Mouse (Mus musculus) central nervous system, embryonic 11.5 days (tissue): ENCODE measurements around the gene Sytl2. TPM values are rescaled to one million over a fixed set of nuclear protein-coding genes. Genes with fewer than 3 reads are reported as not detected.

ENCODE experiments used
- polyA plus RNA-seq: library from polyadenylated mRNA; depleted of rRNA; stranded (reverse); fragments of >200 nt; gene quantifications from 2 replicates; pipeline ENCODE4 v1.2.3, GENCODE M21; 2012; rRNA removed

The Sytl2 gene
- 3.4 and 7.5 TPM in 2 replicates for polyA plus RNA-seq

GRCm38 (mm10) chr7:90301942-90302646 lies at the start of gene Sytl2:
Gene Sytl2, plus strand, starts transcription at chr7:90302252.

DNA sequence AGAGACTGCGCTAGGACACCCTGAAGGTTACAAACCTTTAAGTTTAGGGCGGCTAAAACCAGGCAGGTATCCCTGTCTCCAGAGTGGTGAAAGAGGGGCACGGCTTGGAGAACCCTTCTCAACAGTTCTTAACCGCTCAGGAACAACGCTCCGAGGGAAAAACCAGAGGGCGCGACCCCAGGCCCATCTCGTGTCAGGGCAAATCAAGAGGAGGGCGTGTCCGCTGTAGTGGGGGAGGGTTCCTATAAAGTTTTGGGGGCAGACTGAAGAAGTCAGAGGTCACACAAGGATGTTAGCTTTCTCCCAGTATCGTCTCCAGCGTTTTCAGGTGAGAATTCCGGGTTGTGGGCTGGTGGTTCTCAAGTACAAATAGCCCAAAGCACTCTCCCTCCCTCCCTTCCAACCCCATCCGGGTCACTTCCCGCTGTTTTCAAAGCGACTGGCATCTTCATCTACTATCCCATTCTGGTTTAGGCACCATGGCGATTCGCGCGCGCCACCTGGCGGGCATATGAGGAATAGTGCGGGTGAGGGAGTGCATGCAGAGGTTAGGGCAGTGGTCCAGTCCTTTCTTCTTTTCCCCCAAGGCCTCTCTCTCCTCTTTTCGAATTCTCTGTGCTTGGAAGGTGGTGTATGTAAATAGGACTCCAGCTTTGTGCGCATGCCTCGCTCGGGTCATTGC lies 36.6 kb upstream of the Sytl2 start, which contains the start of gene Ccdc83:
Gene Ccdc83, minus strand, starts transcription at position 489 of the 682 bp plus-strand sequence.

GRCm38 (mm10) chr7:90426020-90427001 lies 124.3 kb downstream of the Sytl2 start, which contains the start of gene Ccdc89:
Gene Ccdc89, plus strand, starts transcription at chr7:90426577.

GRCm38 (mm10) chr7:90442518-90443080 lies 140.5 kb downstream of the Sytl2 start, which contains the start of gene Crebzf:
Gene Crebzf, plus strand, starts transcription at chr7:90442729.

GRCm38 (mm10) chr7:90456845-90457468 lies 154.9 kb downstream of the Sytl2 start, which contains the start of gene Tmem126a:
Gene Tmem126a, minus strand, starts transcription at chr7:90457229.

Other genes with a start within 250 kb of the Sytl2 start
- gene Picalm, start 172.0 kb upstream of the Sytl2 start, polyA plus RNA-seq: 80.6 and 146 TPM in 2 replicates
- gene Ccdc83, start 36.5 kb upstream of the Sytl2 start, polyA plus RNA-seq: not detected in 2 replicates
- 2.2 TPM in 2 replicates for gene Ccdc89, start 124.3 kb downstream of the Sytl2 start, polyA plus RNA-seq
- gene Crebzf, start 140.5 kb downstream of the Sytl2 start, polyA plus RNA-seq: 132 and 153 TPM in 2 replicates
- gene Tmem126a, start 155.0 kb downstream of the Sytl2 start, polyA plus RNA-seq: 24.0 and 52.3 TPM in 2 replicates
- gene Tmem126b, start 173.7 kb downstream of the Sytl2 start, polyA plus RNA-seq: 24.4 and 25.9 TPM in 2 replicates
- 1.9 and 3.5 TPM in 2 replicates for gene Dlg2, start 174.4 kb downstream of the Sytl2 start, polyA plus RNA-seq